Mouse (Mus musculus): ENCODE measurements at regions not wholly inside any gene's neighbourhood (a gene's known extent, or its start where the extent isn't known, plus 50 kb on each side); places are given as distances from the start of the nearest gene placed in this dataset.
"Not testable (repeated sequence)": the region's sequence is repeated elsewhere in the genome, so short reads cannot be mapped to it uniquely, and the experiment has no call there.

GRCm38 (mm10) chr3:117065904-117066303, 97.1 kb upstream of the Palmd start:
- Histone ChIP-seq H3K9ac (ENCODE audit: low read depth, low read length) (no peak overlapping the region), H3K36me3 (ENCODE audit: control insufficient read depth, insufficient read depth, low read length) (no peaks in the 10 kb centered on the region), H3K4me1 (replicated peaks; ENCODE audit: control insufficient read depth, insufficient read depth, low read length) (no peaks in the 10 kb centered on the region), H3K27ac (ENCODE audit: low read depth, low read length) (no peak overlapping the region), H3K4me2 (replicated peaks; ENCODE audit: low read depth, low read length) (no peak overlapping the region), H3K9me3 (ENCODE audit: control insufficient read depth, low read length) (no peaks in the 10 kb centered on the region), H3K4me3 (ENCODE audit: low read depth, low read length) (no peak overlapping the region), H3K27me3 (ENCODE audit: control insufficient read depth, insufficient read depth, low read length) (no peaks in the 10 kb centered on the region)
- ATAC-seq (ENCODE audit: low FRiP score) (no peak), DNase-seq (ENCODE audit: low spot score) (no peak)
- 90% methylated on average over 2 of the region's 2 CpGs for WGBS

GRCm38 (mm10) chr3:117061831-117062230, 93.0 kb upstream of the Palmd start:
- no peaks in the 10 kb centered on the region for H3K27me3 ChIP-seq (ENCODE audit: control insufficient read depth, insufficient read depth, low read length)

GRCm38 (mm10) chr3:117061182-117061581, 92.4 kb upstream of the Palmd start:
- Histone ChIP-seq H3K4me2 (replicated peaks; ENCODE audit: low read depth, low read length) (no peak overlapping the region), H3K4me3 (ENCODE audit: low read depth, low read length) (no peak overlapping the region), H3K9me3 (ENCODE audit: control insufficient read depth, low read length) (no peaks in the 10 kb centered on the region), H3K27ac (ENCODE audit: low read depth, low read length) (no peak overlapping the region), H3K27me3 (ENCODE audit: control insufficient read depth, insufficient read depth, low read length) (no peaks in the 10 kb centered on the region), H3K4me1 (replicated peaks; ENCODE audit: control insufficient read depth, insufficient read depth, low read length) (no peaks in the 10 kb centered on the region), H3K36me3 (ENCODE audit: control insufficient read depth, insufficient read depth, low read length) (no peaks in the 10 kb centered on the region), H3K9ac (ENCODE audit: low read depth, low read length) (no peak overlapping the region)
- WGBS, result 60% methylated on average over 6 of the region's 6 CpGs
- DNase-seq (ENCODE audit: low spot score), result no peak
- ATAC-seq (ENCODE audit: low FRiP score), result no peak

More at GRCm38 (mm10) chr3:117061831-117062230, 93.0 kb upstream of the Palmd start:
- peak; percentile 9 for DNase-seq (ENCODE audit: low spot score)
- no peak overlapping the region for H3K4me2 ChIP-seq (replicated peaks; ENCODE audit: low read depth, low read length)
- no peak for ATAC-seq (ENCODE audit: low FRiP score)
- no peak overlapping the region for H3K9ac ChIP-seq (ENCODE audit: low read depth, low read length)
- H3K9me3 ChIP-seq (ENCODE audit: control insufficient read depth, low read length), result no peaks in the 10 kb centered on the region
- WGBS, result 71% methylated on average over 1 of the region's 1 CpGs
- H3K4me1 ChIP-seq (replicated peaks; ENCODE audit: control insufficient read depth, insufficient read depth, low read length), result no peaks in the 10 kb centered on the region
- no peaks in the 10 kb centered on the region for H3K36me3 ChIP-seq (ENCODE audit: control insufficient read depth, insufficient read depth, low read length)
- no peak overlapping the region for H3K4me3 ChIP-seq (ENCODE audit: low read depth, low read length)
- no peak overlapping the region for H3K27ac ChIP-seq (ENCODE audit: low read depth, low read length)

- ATAC-seq (ENCODE audit: low FRiP score); H3K4me2 ChIP-seq (replicated peaks; ENCODE audit: low read depth, low read length); H3K9ac ChIP-seq (ENCODE audit: low read depth, low read length); H3K9me3 ChIP-seq (ENCODE audit: control insufficient read depth, low read length); H3K4me3 ChIP-seq (ENCODE audit: low read depth, low read length); H3K4me1 ChIP-seq (replicated peaks; ENCODE audit: control insufficient read depth, insufficient read depth, low read length); H3K27me3 ChIP-seq (ENCODE audit: control insufficient read depth, insufficient read depth, low read length); H3K27ac ChIP-seq (ENCODE audit: low read depth, low read length); DNase-seq (ENCODE audit: low spot score); H3K36me3 ChIP-seq (ENCODE audit: control insufficient read depth, insufficient read depth, low read length): not testable (repeated sequence)
- 92% methylated on average over 3 of the region's 3 CpGs for WGBS
Measured at GRCm38 (mm10) chr3:117054711-117055110, 85.9 kb upstream of the Palmd start.

- 90% methylated on average over 3 of the region's 3 CpGs for WGBS
- H3K27ac ChIP-seq (ENCODE audit: low read depth, low read length), result no peak overlapping the region
- H3K27me3 ChIP-seq (ENCODE audit: control insufficient read depth, insufficient read depth, low read length), result no peaks in the 10 kb centered on the region
- H3K36me3 ChIP-seq (ENCODE audit: control insufficient read depth, insufficient read depth, low read length), result no peaks in the 10 kb centered on the region
- DNase-seq (ENCODE audit: low spot score) (no peak), ATAC-seq (ENCODE audit: low FRiP score) (no peak)
- no peaks in the 10 kb centered on the region for H3K4me1 ChIP-seq (replicated peaks; ENCODE audit: control insufficient read depth, insufficient read depth, low read length)
- no peaks in the 10 kb centered on the region for H3K9me3 ChIP-seq (ENCODE audit: control insufficient read depth, low read length)
- no peak overlapping the region for H3K4me2 ChIP-seq (replicated peaks; ENCODE audit: low read depth, low read length)
- H3K4me3 ChIP-seq (ENCODE audit: low read depth, low read length), result no peak overlapping the region
- no peak overlapping the region for H3K9ac ChIP-seq (ENCODE audit: low read depth, low read length)
Measured at GRCm38 (mm10) chr3:117051431-117051830, 82.6 kb upstream of the Palmd start.

- 69% methylated on average over 3 of the region's 3 CpGs for WGBS
- H3K36me3 ChIP-seq (ENCODE audit: control insufficient read depth, insufficient read depth, low read length), result no peaks in the 10 kb centered on the region
- ATAC-seq (ENCODE audit: low FRiP score) (no peak), DNase-seq (ENCODE audit: low spot score) (no peak)
- no peaks in the 10 kb centered on the region for H3K9me3 ChIP-seq (ENCODE audit: control insufficient read depth, low read length)
- no peak overlapping the region for H3K4me3 ChIP-seq (ENCODE audit: low read depth, low read length)
- H3K9ac ChIP-seq (ENCODE audit: low read depth, low read length), result no peak overlapping the region
- no peaks in the 10 kb centered on the region for H3K4me1 ChIP-seq (replicated peaks; ENCODE audit: control insufficient read depth, insufficient read depth, low read length)
- no peak overlapping the region for H3K27ac ChIP-seq (ENCODE audit: low read depth, low read length)
- no peaks in the 10 kb centered on the region for H3K27me3 ChIP-seq (ENCODE audit: control insufficient read depth, insufficient read depth, low read length)
- no peak overlapping the region for H3K4me2 ChIP-seq (replicated peaks; ENCODE audit: low read depth, low read length)
Measured at GRCm38 (mm10) chr3:117050909-117051308, 82.1 kb upstream of the Palmd start.

- no peak for ATAC-seq (ENCODE audit: low FRiP score)
Measured at GRCm38 (mm10) chr3:117049410-117049809, 80.6 kb upstream of the Palmd start.

GRCm38 (mm10) chr3:117044809-117045208, 76.0 kb upstream of the Palmd start:
- WGBS, result 56% methylated on average over 4 of the region's 4 CpGs
- H3K27ac ChIP-seq (ENCODE audit: low read depth, low read length), result no peak overlapping the region
- ATAC-seq (ENCODE audit: low FRiP score), result no peak
- H3K27me3 ChIP-seq (ENCODE audit: control insufficient read depth, insufficient read depth, low read length), result no peaks in the 10 kb centered on the region
- no peak overlapping the region for H3K4me2 ChIP-seq (replicated peaks; ENCODE audit: low read depth, low read length)
- no peak overlapping the region for H3K4me3 ChIP-seq (ENCODE audit: low read depth, low read length)
- no peak overlapping the region for H3K9ac ChIP-seq (ENCODE audit: low read depth, low read length)
- H3K9me3 ChIP-seq (ENCODE audit: control insufficient read depth, low read length), result no peaks in the 10 kb centered on the region
- H3K4me1 ChIP-seq (replicated peaks; ENCODE audit: control insufficient read depth, insufficient read depth, low read length), result no peaks in the 10 kb centered on the region
- no peaks in the 10 kb centered on the region for H3K36me3 ChIP-seq (ENCODE audit: control insufficient read depth, insufficient read depth, low read length)
- no peak for DNase-seq (ENCODE audit: low spot score)

More at GRCm38 (mm10) chr3:117049410-117049809, 80.6 kb upstream of the Palmd start:
- H3K9me3 ChIP-seq (ENCODE audit: control insufficient read depth, low read length), result no peaks in the 10 kb centered on the region
- H3K4me2 ChIP-seq (replicated peaks; ENCODE audit: low read depth, low read length), result no peak overlapping the region
- no peaks in the 10 kb centered on the region for H3K36me3 ChIP-seq (ENCODE audit: control insufficient read depth, insufficient read depth, low read length)
- no peak overlapping the region for H3K27ac ChIP-seq (ENCODE audit: low read depth, low read length)
- WGBS, result 73% methylated on average over 3 of the region's 3 CpGs
- H3K27me3 ChIP-seq (ENCODE audit: control insufficient read depth, insufficient read depth, low read length), result no peaks in the 10 kb centered on the region
- H3K4me3 ChIP-seq (ENCODE audit: low read depth, low read length), result no peak overlapping the region
- DNase-seq (ENCODE audit: low spot score), result no peak
- H3K4me1 ChIP-seq (replicated peaks; ENCODE audit: control insufficient read depth, insufficient read depth, low read length), result no peaks in the 10 kb centered on the region
- no peak overlapping the region for H3K9ac ChIP-seq (ENCODE audit: low read depth, low read length)

- DNase-seq (ENCODE audit: low spot score) (no peak), ATAC-seq (ENCODE audit: low FRiP score) (no peak)
- no peaks in the 10 kb centered on the region for H3K9me3 ChIP-seq (ENCODE audit: control insufficient read depth, low read length)
- H3K27me3 ChIP-seq (ENCODE audit: control insufficient read depth, insufficient read depth, low read length), result no peaks in the 10 kb centered on the region
- no peak overlapping the region for H3K27ac ChIP-seq (ENCODE audit: low read depth, low read length)
- no peak overlapping the region for H3K9ac ChIP-seq (ENCODE audit: low read depth, low read length)
- no peaks in the 10 kb centered on the region for H3K36me3 ChIP-seq (ENCODE audit: control insufficient read depth, insufficient read depth, low read length)
- H3K4me1 ChIP-seq (replicated peaks; ENCODE audit: control insufficient read depth, insufficient read depth, low read length), result no peaks in the 10 kb centered on the region
- no peak overlapping the region for H3K4me2 ChIP-seq (replicated peaks; ENCODE audit: low read depth, low read length)
- H3K4me3 ChIP-seq (ENCODE audit: low read depth, low read length), result no peak overlapping the region
- 80% methylated on average over 2 of the region's 2 CpGs for whole genome bisulfite sequencing
Measured at GRCm38 (mm10) chr3:117044304-117044703, 75.5 kb upstream of the Palmd start.

All from hindbrain, embryonic 11.5 days (tissue).